Mouse (Mus musculus) c-Kit-negative CD71-positive TER-119-positive erythroid progenitor cells, embryonic 14.5 days (primary cell): ENCODE measurements around the gene Nkx1-2.

Source experiments
- DNase-seq: peaks from one replicate; pipeline ENCODE4 v3.0.0-alpha.2; 2013; ENCODE audit warnings: low read depth, low spot score

Gene Nkx1-2

GRCm38 (mm10) chr7:132599071-132599975, at the start of gene Nkx1-2:
Nkx1-2 (minus strand) TSS chr7:132599637.
- no peak for DNase-seq

- no peak for DNase-seq
Observed at GRCm38 (mm10) chr7:132646514-132646913, 47.1 kb upstream of the Nkx1-2 start.

- no peak for DNase-seq
Observed at GRCm38 (mm10) chr7:132644605-132645279, 45.3 kb upstream of the Nkx1-2 start.

- DNase-seq: no peak
Observed at GRCm38 (mm10) chr7:132641606-132642005, 42.2 kb upstream of the Nkx1-2 start.

GRCm38 (mm10) chr7:132640946-132641345, 41.5 kb upstream of the Nkx1-2 start:
- no peak for DNase-seq

GRCm38 (mm10) chr7:132638446-132639087, 39.1 kb upstream of the Nkx1-2 start:
- DNase-seq: peak; percentile 19

- DNase-seq: no peak
Observed at GRCm38 (mm10) chr7:132637292-132637691, 37.9 kb upstream of the Nkx1-2 start.

- DNase-seq: no peak
Observed at GRCm38 (mm10) chr7:132631313-132631712, 31.9 kb upstream of the Nkx1-2 start.

- DNase-seq: no peak
Observed at GRCm38 (mm10) chr7:132627448-132627847, 28.0 kb upstream of the Nkx1-2 start.

- DNase-seq: no peak
Observed at GRCm38 (mm10) chr7:132626174-132626573, 26.7 kb upstream of the Nkx1-2 start.

- no peak for DNase-seq
Observed at GRCm38 (mm10) chr7:132624161-132624560, 24.7 kb upstream of the Nkx1-2 start.

GRCm38 (mm10) chr7:132619975-132620918, 20.8 kb upstream of the Nkx1-2 start:
- no peak for DNase-seq

GRCm38 (mm10) chr7:132619549-132619948, 20.1 kb upstream of the Nkx1-2 start:
- DNase-seq: no peak

- no peak for DNase-seq
Observed at GRCm38 (mm10) chr7:132617021-132617564, 17.7 kb upstream of the Nkx1-2 start.

GRCm38 (mm10) chr7:132616391-132616790, 17.0 kb upstream of the Nkx1-2 start:
- no peak for DNase-seq

- DNase-seq: no peak
Observed at GRCm38 (mm10) chr7:132615346-132615745, 15.9 kb upstream of the Nkx1-2 start.

- DNase-seq: no peak
Observed at GRCm38 (mm10) chr7:132611530-132611929, 12.1 kb upstream of the Nkx1-2 start.

GRCm38 (mm10) chr7:132610468-132611318, 11.3 kb upstream of the Nkx1-2 start, which contains the start of gene Lhpp:
Lhpp (plus strand) TSS chr7:132610638.
- DNase-seq: peak; percentile 54

GRCm38 (mm10) chr7:132608316-132609020, 9.0 kb upstream of the Nkx1-2 start:
- DNase-seq: no peak
